Mouse (Mus musculus) C2C12 (cell line): ENCODE data around the gene Tnxb.
"Not testable (repeated sequence)": the region's sequence is repeated elsewhere in the genome, so short reads cannot be mapped to it uniquely, and the experiment has no call there.

Experiments used
- CEBPB ChIP-seq: IDR thresholded peaks from one replicate; pipeline ENCODE4 v1.6.1; 2011; ENCODE audit warnings: low read depth, mild to moderate bottlenecking, control low read depth, moderate library complexity
- CTCF ChIP-seq: IDR thresholded peaks from one replicate; pipeline ENCODE4 v1.5.1; 2011; ENCODE audit not compliant: control insufficient read depth, insufficient read depth, insufficient read length
- FOSL1 ChIP-seq: IDR thresholded peaks from one replicate; pipeline ENCODE4 v1.8.0; 2011; ENCODE audit warnings: mild to moderate bottlenecking, low read length; ENCODE audit not compliant: poor library complexity, insufficient read depth, severe bottlenecking
- MAX ChIP-seq: IDR thresholded peaks from one replicate; pipeline ENCODE4 v1.6.1; 2011; ENCODE audit warnings: mild to moderate bottlenecking, control low read depth
- MYOD1 ChIP-seq: IDR thresholded peaks from one replicate; pipeline ENCODE4 v1.6.1; 2011; ENCODE audit warnings: low read depth; ENCODE audit not compliant: control insufficient read depth, insufficient read length
- MYOG ChIP-seq: IDR thresholded peaks from one replicate; pipeline ENCODE4 v1.6.1; 2011; ENCODE audit not compliant: control insufficient read depth, insufficient read length; ENCODE audit errors: extremely low read depth
- USF1 ChIP-seq: IDR thresholded peaks from one replicate; pipeline ENCODE4 v1.6.1; 2011; ENCODE audit warnings: low read depth, mild to moderate bottlenecking, control low read depth, moderate library complexity

- TF ChIP-seq MAX, USF1, CTCF, CEBPB, FOSL1, MYOG, MYOD1: not testable (repeated sequence)
These were observed 67.1 kb downstream of the Tnxb start for GRCm38 (mm10) chr17:34737466-34737865.
